Mouse (Mus musculus): ENCODE measurements around the gene Atp4b. TPM values are rescaled to one million over a fixed set of nuclear protein-coding genes. Genes with fewer than 3 reads are reported as not detected.

The Atp4b gene
- total and polyA plus RNA-seq, 2 experiments from 2014 or later, result not detected

- no peak for TF ChIP-seq CTCF (IDR thresholded peaks at IDR 0.05)
- no peak overlapping the region for H3K27ac ChIP-seq (ENCODE audit: low read depth, low read length)
- ATAC-seq (ENCODE audit: low FRiP score) (no peak), DNase-seq (ENCODE audit: low spot score) (no peak)
- H3K9ac ChIP-seq (replicated peaks; ENCODE audit: low read length, poor library complexity, severe bottlenecking), result no peak overlapping the region
- no peaks in the 10 kb centered on the region for H3K9me3 ChIP-seq (ENCODE audit: low read length)
- 89% methylated on average over 3 of the region's 3 CpGs for WGBS
- no peak overlapping the region for H3K4me2 ChIP-seq (ENCODE audit: low read depth, low read length, poor library complexity, severe bottlenecking)
- H3K27me3 ChIP-seq (ENCODE audit: insufficient read depth, low read length), result no peaks in the 10 kb centered on the region
- no peaks in the 10 kb centered on the region for H3K4me1 ChIP-seq (ENCODE audit: insufficient read depth, low read length)
- H3K4me3 ChIP-seq (ENCODE audit: low read depth, low read length), result no peak overlapping the region
- peaks cover 12% of the 10 kb centered on the region for H3K36me3 ChIP-seq (ENCODE audit: insufficient read depth, low read length)
These were observed 14.1 kb downstream of the Atp4b start for GRCm38 (mm10) chr8:13382536-13382935.

DNA sequence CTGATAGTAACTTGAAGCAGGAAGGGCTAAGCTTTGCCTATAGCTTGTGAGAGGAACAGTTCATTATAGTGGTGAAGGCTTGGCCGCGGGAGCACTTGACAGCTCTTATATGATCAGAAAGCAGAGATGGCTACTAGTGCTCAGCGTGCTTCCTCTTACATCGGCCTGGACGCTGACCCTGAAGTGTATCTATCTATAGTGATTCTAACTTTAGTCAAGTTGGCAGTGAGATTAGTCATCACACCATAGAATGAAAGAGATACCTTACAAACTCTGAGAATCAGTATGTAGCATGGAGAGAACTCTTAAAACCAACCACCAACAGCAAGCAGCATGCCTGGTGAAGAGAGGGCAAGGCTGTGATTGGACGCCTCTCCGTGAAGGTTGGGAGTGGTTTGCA is 15.0 kb downstream of the Atp4b start:
- no peak for DNase-seq (ENCODE audit: low spot score)
- Histone ChIP-seq H3K4me2 (ENCODE audit: low read depth, low read length, poor library complexity, severe bottlenecking) (no peak overlapping the region), H3K9me3 (ENCODE audit: low read length) (no peaks in the 10 kb centered on the region), H3K4me3 (ENCODE audit: low read depth, low read length) (no peak overlapping the region), H3K9ac (replicated peaks; ENCODE audit: low read length, poor library complexity, severe bottlenecking) (no peak overlapping the region), H3K36me3 (ENCODE audit: insufficient read depth, low read length) (peaks cover 12% of the 10 kb centered on the region), H3K27me3 (ENCODE audit: insufficient read depth, low read length) (no peaks in the 10 kb centered on the region), H3K27ac (ENCODE audit: low read depth, low read length) (no peak overlapping the region), H3K4me1 (ENCODE audit: insufficient read depth, low read length) (no peaks in the 10 kb centered on the region)
- WGBS, result 95% methylated on average over 7 of the region's 7 CpGs
- ATAC-seq (ENCODE audit: low FRiP score), result no peak
- no peak for TF ChIP-seq CTCF (IDR thresholded peaks at IDR 0.05)

- 95% methylated on average over 8 of the region's 8 CpGs for WGBS
- Histone ChIP-seq H3K27me3 (ENCODE audit: insufficient read depth, low read length) (no peaks in the 10 kb centered on the region), H3K27ac (ENCODE audit: low read depth, low read length) (no peak overlapping the region), H3K9me3 (ENCODE audit: low read length) (no peaks in the 10 kb centered on the region), H3K4me2 (ENCODE audit: low read depth, low read length, poor library complexity, severe bottlenecking) (no peak overlapping the region), H3K4me1 (ENCODE audit: insufficient read depth, low read length) (no peaks in the 10 kb centered on the region), H3K4me3 (ENCODE audit: low read depth, low read length) (no peak overlapping the region), H3K9ac (replicated peaks; ENCODE audit: low read length, poor library complexity, severe bottlenecking) (no peak overlapping the region), H3K36me3 (ENCODE audit: insufficient read depth, low read length) (peaks cover 71% of the 10 kb centered on the region)
- no peak for TF ChIP-seq CTCF (IDR thresholded peaks at IDR 0.05)
- no peak for ATAC-seq (ENCODE audit: low FRiP score)
- no peak for DNase-seq (ENCODE audit: low spot score)
These were observed 23.4 kb downstream of the Atp4b start for GRCm38 (mm10) chr8:13373151-13373662.

- Histone ChIP-seq H3K4me2 (ENCODE audit: low read depth, low read length, poor library complexity, severe bottlenecking) (no peak overlapping the region), H3K4me1 (ENCODE audit: insufficient read depth, low read length) (no peaks in the 10 kb centered on the region), H3K36me3 (ENCODE audit: insufficient read depth, low read length) (peaks cover 82% of the 10 kb centered on the region), H3K27me3 (ENCODE audit: insufficient read depth, low read length) (no peaks in the 10 kb centered on the region), H3K9me3 (ENCODE audit: low read length) (no peaks in the 10 kb centered on the region), H3K27ac (ENCODE audit: low read depth, low read length) (no peak overlapping the region), H3K9ac (replicated peaks; ENCODE audit: low read length, poor library complexity, severe bottlenecking) (no peak overlapping the region), H3K4me3 (ENCODE audit: low read depth, low read length) (no peak overlapping the region)
- WGBS, result 96% methylated on average over 6 of the region's 6 CpGs
- ATAC-seq (ENCODE audit: low FRiP score), result no peak
- TF ChIP-seq CTCF (IDR thresholded peaks at IDR 0.05), result peak; percentile 48
- DNase-seq (ENCODE audit: low spot score), result no peak
These were observed 34.8 kb downstream of the Atp4b start for GRCm38 (mm10) chr8:13361865-13362264.

DNA sequence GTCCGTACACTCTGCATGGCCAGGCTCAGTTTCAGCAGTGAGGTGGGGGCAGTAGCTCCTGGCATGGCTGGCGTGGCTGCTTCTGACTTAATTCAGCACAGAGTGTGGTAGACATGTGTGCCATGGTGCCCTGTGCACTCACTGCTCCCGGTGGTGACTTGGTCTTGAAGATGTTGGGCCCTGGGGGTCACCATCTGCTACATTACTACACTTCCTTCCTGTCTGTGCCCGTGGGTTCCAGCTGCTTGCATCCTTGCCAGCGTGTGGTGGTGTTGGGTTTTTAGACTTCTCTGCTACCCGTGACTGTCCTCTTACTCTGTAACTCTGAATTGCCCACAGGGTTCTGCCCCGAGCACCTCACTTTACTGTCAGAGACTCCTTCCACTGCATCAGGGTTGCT is 36.4 kb downstream of the Atp4b start:
- H3K4me2 ChIP-seq (ENCODE audit: low read depth, low read length, poor library complexity, severe bottlenecking), result no peak overlapping the region
- H3K27ac ChIP-seq (ENCODE audit: low read depth, low read length), result no peak overlapping the region
- H3K4me1 ChIP-seq (ENCODE audit: insufficient read depth, low read length), result no peaks in the 10 kb centered on the region
- ATAC-seq (ENCODE audit: low FRiP score), result no peak
- no peaks in the 10 kb centered on the region for H3K9me3 ChIP-seq (ENCODE audit: low read length)
- TF ChIP-seq CTCF (IDR thresholded peaks at IDR 0.05), result no peak
- no peak overlapping the region for H3K4me3 ChIP-seq (ENCODE audit: low read depth, low read length)
- peaks cover 79% of the 10 kb centered on the region for H3K36me3 ChIP-seq (ENCODE audit: insufficient read depth, low read length)
- no peak for DNase-seq (ENCODE audit: low spot score)
- H3K27me3 ChIP-seq (ENCODE audit: insufficient read depth, low read length), result no peaks in the 10 kb centered on the region
- 96% methylated on average over 7 of the region's 7 CpGs for WGBS
- H3K9ac ChIP-seq (replicated peaks; ENCODE audit: low read length, poor library complexity, severe bottlenecking), result no peak overlapping the region

- peaks cover 67% of the 10 kb centered on the region for H3K36me3 ChIP-seq (ENCODE audit: insufficient read depth, low read length)
- no peaks in the 10 kb centered on the region for H3K4me1 ChIP-seq (ENCODE audit: insufficient read depth, low read length)
- no peak overlapping the region for H3K4me2 ChIP-seq (ENCODE audit: low read depth, low read length, poor library complexity, severe bottlenecking)
- no peaks in the 10 kb centered on the region for H3K27me3 ChIP-seq (ENCODE audit: insufficient read depth, low read length)
- WGBS, result 79% methylated on average over 10 of the region's 10 CpGs
- TF ChIP-seq CTCF (IDR thresholded peaks at IDR 0.05), result no peak
- H3K4me3 ChIP-seq (ENCODE audit: low read depth, low read length), result no peak overlapping the region
- H3K9ac ChIP-seq (replicated peaks; ENCODE audit: low read length, poor library complexity, severe bottlenecking), result no peak overlapping the region
- no peak overlapping the region for H3K27ac ChIP-seq (ENCODE audit: low read depth, low read length)
- ATAC-seq (ENCODE audit: low FRiP score) (no peak), DNase-seq (ENCODE audit: low spot score) (no peak)
- no peaks in the 10 kb centered on the region for H3K9me3 ChIP-seq (ENCODE audit: low read length)
These were observed 39.9 kb downstream of the Atp4b start for GRCm38 (mm10) chr8:13356681-13357080.

Data from midbrain, postnatal 0 days (tissue).